Mouse (Mus musculus) spleen, postnatal 10 days (tissue): ENCODE measurements around the gene Cenpb.
A peak's percentile ranks its signal among the peaks of the same experiment; 100 is the strongest.

Experiments used
- DNase-seq, 2 experiments: peaks; one replicate each; pipeline ENCODE4 v3.0.0; 2021 to 2022; ENCODE audit warnings: low spot score in 2 of 2

The Cenpb gene

DNA sequence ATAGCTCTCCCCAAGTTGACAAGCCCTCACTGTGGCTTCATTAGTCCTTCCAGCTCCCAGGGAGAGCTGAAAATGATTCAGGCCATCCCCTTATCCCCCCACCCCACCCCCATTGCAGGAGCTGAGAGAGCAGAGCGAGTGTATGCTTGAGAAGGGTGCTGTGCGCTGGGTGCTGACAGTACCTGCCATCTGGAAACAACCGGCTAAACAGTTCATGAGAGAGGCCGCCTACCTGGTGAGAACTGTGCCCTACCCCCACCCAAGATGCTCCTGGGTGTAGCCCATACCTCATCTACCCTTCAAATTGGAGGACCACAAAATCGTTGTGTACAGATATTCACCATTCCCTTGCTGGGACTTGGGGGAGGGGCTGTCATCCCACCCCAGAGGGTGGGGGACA is 40.6 kb downstream of the Cenpb start:
- DNase-seq = peak; percentile 6 to 13

DNA sequence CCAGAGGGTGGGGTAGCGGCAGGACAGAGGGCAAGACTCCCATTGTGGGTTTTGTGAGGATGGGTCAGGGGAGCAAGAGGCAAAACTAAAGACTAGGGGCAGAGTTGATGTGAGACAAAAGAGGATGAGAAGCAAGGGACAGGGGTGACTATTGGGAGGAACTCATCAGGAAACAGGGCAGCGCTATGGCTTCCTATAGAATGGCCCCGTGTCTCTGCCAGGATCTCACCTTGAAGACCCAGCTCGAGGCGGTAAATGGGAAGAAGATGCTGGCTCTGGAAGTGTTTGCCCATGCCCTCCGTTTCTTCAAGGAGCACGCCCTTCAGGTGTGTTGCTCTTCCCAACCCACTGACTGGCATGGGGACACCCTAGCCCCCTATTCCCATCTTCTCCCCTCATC is 41.1 kb downstream of the Cenpb start:
- DNase-seq = peak in 1 of 2 experiments; percentile 19

DNA sequence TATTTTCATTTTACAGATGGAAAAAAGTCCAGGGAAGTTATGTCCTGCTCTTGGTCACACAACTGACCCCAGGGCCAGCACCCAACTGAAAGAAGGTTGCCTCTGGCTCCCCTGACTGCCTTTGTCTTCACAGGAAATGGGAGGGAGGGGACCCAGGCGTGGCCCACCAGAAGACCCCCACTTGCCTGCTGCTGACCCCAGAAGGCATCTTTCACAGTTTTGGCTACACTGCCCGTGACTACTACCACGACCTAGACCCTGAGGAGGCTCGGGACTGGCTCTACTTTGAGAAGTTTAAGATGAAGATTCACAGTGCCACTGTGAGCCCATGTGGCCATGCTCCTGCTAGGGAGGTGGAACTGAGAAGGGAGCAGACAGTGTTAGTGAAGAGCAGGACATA is 41.6 kb downstream of the Cenpb start:
- DNase-seq = peak in 1 of 2 experiments; percentile 11

DNA sequence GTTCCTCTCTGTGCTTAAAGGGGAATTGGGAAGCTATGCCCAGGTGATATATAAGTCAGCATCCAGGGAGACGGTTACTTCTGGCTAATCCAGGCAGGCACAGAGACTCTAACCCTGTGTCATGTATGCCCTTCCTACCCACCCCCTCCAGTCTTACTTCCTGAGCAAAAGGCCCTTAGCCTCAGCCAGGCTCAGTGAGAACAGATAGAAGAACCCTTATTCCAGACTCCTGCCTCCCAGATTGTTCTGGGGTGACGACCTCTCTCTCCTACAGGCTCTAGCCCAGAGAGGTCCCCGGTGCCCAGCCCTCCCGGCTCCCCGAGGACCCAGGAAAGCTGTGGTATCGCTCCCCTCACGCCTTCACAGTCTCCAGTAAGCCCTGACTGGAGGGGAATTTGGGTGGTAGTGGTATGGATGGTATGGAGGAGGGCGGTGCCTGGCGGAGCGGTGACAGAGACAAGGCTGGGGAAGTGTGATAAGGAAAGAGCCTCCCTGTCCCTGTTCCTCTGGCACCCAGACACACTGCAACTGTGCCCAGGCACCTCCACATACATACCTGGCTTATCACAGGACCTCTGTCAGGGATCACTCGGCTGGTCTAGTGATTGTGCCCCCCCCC is 44.2 kb downstream of the Cenpb start:
- DNase-seq = peak; percentile 70 to 81

DNA sequence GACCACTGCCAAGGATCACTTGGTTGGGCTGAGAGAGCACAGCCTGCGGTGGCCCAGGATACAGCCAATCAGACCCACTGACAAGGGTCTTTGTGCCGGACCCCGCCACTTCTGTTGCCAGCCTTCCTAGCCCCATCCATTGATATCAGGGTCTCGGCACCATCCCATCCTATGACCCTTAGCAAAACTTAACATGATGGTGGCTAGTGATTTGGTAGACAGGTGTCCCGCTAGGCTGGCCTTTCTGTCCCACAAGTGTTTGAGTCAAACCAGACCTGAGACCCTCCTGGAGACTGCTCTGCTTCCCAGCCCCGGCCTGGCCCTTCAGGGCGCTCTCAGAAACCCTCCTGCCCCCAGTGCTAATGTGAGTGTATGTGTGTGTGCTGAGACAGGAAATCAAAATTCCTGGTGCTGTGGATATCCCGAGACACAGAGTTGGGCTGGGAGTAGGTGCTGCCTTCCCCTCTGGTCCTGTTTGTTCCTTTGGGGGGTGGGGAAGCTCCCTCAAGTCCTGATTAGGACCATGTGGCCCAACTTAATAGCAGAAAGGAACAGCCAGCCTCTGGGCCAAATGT is 45.0 kb downstream of the Cenpb start:
- DNase-seq = peak in 1 of 2 experiments; percentile 34

DNA sequence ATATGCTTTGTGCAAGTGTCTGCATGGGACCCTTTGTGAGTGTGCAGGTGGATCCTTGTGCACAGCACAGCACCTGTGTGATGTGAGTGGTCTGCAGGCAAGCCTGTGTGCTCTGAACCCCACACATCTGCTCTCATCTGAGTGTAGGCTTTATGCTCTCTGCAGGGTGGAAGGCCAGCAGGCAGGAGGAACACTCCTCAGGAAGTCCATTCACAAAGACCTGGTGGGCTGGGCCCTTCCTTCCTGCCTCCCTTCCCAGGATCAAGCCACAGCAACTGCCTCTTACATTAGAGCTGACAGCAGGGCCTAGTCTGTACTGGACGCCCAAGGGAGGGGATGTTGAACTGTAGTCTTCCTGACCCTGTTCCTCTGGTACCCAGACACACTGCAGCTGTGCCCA is 45.5 kb downstream of the Cenpb start:
- peak; percentile 27 to 36 for DNase-seq

DNA sequence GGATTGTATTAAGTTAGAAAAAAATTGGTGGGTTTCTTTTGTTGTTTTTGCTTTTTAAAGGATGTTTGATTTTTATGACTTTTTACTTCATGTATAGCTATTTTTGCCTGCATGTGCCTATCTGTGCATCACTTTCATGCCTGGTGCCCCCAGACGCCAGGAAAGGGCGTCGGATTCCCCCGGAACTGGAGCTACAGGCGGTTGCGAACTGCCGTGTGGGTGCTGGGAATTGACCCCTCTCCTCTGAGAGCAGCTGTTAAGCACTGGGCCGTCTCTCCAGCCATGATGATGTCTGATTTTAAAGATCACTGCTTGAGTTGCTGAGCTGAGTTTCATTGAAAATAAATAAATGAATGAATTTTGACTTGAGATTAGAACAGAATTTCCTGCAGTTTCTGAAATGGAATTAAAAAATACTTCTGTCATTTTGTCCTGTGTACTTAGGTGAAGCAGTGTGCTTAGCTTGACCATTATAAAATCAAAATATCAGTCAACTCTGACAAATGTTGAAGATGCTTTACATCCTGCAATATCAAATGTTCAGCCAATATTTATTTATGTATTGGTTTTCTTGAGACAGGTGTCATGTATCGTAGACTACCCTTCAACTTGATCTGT is 46.8 kb downstream of the Cenpb start, which contains the start of gene Gm11037:
TSS of gene Gm11037 (plus strand) at position 568 of the 618 bp plus-strand sequence.
- no peak for DNase-seq

DNA sequence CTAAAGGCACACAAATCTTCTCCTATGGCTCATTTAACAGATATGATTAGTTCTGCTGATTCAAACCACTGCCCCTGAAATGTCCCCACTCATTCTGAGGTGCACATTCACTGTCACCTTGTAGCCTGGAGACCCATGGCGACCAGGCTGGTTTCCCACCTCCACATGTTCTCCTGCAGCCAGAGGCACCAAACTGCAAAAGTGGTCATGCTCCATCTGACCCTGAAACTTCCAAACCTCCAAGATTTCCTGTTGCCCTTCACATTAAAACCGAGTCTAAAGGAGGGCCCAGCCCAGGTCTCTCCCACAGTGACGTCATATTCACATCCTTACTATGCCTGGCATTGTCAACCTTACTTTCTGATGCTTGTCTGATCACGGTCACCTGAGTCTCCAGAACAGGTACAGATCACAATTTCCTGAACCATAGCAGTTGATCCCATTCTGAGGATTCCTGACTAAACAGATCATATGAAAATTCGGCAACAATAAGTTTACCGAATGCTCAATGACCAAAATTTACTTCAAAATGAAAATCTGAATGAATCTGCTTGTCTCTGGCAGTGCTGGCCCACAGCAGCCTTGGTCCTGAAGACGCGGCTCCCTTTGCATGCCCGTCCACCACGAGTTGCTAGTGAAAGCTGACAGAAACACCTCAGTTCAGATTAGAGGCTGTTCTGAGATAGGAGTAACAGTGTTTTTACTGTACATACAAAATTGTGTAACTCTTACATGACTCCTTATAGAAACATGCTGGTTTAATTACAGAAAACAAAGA is 47.6 kb downstream of the Cenpb start:
- no peak for DNase-seq

DNA sequence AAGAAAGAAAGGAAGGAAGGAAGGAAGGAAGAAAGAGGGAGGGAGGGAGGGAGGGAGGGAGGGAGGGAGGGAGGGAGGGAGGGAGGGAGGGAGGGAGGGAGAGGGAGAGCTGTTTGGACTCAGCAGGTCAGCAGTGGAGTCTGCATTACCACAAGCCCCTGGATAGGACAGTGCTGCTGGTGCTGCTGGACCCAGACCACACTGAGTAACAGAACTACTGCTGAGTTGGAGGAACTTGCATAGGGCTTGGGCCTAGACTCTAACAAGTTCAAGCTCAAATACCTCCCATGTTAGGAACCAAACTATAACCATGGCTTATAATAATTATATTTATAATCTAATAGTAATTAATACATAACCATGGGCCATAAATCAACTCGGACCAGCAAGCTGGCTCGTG is 49.0 kb downstream of the Cenpb start:
- no peak for DNase-seq

DNA sequence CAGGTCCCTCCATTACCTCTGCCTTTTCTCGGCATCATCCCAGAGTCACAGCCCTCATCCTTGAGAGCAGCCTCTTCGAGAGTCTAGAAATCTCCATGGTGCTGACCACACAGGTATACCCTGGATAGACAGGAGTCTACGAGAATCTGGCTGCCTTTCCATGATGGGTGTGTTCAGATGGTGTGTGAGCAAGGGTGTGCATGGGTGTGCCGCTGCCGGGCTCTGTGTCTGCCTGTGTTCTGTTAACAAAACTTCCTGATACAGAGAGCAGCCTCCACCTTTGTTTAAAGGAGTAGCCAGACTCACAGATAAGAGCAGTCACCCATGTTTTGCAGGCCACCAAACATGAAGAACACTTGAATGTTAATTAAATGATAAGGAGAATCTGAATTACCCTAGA is 50.0 kb downstream of the Cenpb start:
- DNase-seq = peak in 1 of 2 experiments; percentile 20

DNA sequence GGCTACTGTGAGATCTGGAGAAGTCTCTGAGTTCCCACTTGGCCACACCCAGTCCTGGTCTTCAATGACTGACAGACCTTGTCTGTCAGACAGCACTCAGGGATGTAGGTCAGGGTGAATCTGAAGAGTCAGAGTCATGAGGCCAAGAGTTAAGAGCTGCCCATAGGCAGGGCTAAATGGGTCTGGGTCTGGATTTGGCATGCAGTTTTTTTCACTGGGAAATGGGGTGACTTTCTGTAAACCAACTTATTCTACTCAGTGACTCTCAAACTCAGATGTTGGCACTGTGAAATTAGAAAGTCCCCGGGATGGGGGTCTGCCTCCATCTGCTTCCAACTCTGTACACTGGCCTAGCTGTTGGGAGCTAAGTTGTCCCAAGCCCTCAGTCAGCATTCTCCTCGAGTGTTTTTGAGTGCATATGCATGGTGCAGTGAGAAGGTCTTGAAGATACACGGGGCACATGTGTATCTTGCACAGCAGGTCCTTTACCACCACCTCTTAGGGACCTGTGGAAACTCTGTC is 51.2 kb downstream of the Cenpb start:
- peak in 1 of 2 experiments; percentile 7 for DNase-seq

DNA sequence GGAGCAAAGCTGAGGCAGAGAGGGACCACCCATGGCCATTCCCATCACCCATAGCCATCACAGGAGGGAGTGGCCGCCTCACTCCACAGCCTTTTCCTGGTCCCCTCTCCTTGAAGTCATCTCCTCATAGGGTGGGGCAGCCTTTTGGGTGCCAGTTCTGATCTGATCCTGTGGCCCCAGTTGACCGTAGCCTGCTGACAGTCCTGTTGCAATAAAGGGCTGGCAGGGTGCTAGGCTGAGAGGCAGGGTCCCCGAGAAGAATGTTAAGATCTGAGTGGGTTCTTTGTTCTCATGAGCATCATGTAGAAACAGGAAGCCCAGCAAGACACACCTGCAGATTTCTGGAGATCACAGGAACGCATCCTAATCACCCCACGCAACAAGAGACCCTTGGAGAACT is 51.7 kb downstream of the Cenpb start:
- DNase-seq = peak in 1 of 2 experiments; percentile 5

DNA sequence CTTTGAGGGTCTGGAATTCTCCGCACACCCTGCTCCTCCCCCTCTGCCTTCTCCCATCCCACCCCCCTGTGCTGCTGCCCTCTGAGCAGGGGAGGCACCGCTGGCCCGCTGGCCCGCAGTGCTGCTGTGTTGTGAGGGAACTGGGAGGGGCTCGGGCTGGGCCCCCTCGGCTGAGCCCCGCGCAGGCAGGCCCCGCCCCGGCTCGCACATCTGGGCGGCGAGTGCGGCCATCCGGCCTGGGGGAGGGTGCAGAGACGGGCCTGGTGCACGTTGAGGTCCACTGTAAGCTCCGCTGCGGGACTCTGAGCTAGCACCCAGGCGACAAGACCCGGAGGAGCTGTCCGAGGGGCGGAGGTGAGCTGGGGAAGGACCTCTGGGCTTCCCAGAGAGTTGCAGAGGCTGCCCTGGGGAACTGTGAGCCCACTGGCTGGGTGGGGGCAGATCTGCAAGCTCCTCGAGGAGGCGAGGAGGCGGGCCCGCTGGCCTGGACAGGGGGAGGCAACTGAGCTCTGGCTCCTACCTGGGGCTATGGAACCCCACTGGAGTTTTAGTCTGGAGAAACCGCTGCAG is 52.6 kb downstream of the Cenpb start, which contains the start of gene Hspa12b:
TSS of gene Hspa12b (plus strand) at position 120 of the 570 bp plus-strand sequence.
- peak; percentile 26 to 45 for DNase-seq

DNA sequence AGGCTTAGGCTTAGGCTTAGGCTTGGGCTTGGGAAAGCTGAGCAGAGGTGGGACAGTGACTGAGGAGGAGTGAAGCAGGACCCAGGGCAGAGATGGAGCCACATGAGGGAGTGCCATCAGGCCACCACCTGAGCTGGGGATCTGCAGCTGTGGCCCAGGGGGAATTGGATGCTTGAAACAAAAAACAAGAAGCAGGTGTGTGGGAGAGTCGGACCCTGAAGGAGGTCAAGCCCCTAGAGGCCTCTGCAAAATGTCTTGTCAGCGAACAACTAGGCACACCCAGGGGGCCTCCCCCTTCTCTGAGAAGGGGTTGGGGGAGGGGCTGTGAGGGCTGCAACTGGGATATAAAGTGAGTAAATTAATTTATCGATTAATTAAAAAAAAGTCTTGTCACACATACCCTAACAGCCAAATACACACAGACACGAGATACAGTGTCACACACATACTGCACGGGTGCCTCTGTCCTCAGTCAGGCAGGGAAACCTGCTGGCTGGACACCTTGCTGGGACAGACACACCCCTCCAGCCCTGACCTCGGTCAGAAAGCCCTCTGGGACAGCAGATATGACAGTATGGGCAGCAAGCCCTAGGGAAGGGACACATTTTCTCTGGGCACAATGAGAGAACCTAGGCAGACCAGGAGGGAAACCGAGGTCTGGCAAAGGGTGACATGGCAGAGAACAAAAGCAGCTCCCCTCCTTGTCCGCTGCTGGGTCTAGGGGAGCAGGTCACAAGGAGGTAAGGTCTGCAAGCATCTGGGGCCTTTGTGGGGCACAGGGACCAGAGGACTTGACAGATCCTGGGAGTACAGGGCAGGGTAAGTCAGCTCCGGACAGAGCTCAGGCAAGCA is 53.7 kb downstream of the Cenpb start:
- peak in 1 of 2 experiments; percentile 10 for DNase-seq
